Mouse (Mus musculus) embryo, embryonic 11.5 days (tissue): Measurements from ENCODE around the gene Gpr160.

Experiments used
- DNase-seq: peaks from one replicate; pipeline ENCODE4 v3.0.0-alpha.2; 2012; ENCODE audit warnings: low read depth, low spot score

The Gpr160 gene

DNA sequence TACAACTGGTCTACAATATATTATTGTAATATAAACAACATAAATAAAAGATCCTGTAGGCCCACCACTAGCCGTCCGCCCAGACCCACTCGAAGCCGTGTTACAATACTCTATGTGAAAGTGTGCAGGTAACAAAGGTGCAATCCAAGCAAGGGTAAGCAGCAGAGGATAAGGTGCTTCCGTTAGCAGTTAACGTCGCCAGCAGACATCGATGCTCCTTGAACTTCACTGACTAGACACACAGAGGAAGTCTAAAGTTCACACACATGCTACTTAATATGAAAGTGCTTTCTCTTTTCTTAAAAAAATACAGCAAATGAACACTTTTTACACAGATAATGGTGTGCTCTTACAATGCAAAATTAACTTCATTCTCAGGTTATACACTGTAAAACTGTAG lies 43.7 kb downstream of the Gpr160 start:
- DNase-seq: no peak

DNA sequence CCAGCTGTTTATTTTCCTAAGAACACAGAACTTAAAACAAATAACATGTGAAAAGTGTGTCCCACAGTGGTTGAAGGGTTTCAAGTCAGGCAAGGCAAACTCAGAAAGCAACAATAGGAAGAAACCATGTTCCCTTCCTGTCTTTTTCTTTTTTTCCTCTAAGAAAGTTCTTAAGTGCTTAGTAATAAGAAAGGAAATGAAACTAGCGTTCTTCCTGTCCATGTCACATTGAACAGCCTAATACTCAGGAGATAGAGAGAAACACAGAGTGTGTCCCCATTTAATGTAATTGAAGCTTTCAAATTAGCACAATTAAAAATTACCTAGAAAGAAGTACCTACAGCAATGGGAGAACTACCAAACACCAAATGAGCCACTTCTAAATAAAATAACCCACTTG lies 48.9 kb downstream of the Gpr160 start:
- DNase-seq: no peak

DNA sequence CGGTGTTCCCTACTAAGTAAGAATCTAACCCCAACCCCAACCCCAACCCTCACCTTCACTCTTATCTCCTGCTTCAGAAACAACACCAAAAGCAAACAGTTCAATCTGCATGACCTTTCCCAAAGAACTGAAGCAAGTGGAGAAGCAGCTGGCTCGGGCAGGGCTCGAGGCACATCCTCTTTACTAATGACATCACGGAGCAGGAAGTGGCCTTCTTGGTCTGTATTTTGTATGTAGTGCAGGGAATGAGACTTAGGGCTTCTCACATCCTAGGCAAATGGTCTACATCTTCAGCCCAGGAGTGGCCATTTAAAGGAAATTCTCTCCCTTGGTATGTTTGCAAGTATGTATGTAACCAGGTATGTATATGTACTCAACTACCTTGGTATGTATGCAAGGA lies 61.4 kb downstream of the Gpr160 start:
- DNase-seq: no peak

DNA sequence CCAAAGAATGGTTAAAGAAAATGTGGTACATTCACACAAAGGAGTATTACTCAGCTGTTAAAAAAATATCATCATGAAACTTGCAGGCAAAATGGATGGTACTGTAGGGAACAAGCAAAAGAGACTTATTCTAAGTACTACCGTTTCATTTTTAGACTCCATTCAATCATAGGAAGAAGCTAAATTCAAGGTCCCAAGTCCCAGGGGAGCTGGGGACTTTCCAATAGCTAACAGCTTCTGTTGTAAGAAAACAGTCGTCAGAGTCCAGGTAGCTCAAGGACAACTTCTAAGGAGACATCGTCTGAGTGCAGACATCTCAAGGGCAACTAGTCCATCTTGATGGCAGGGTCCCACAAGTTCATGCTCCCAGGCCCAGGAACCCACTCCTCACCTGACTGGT lies 71.9 kb downstream of the Gpr160 start:
- no peak for DNase-seq

DNA sequence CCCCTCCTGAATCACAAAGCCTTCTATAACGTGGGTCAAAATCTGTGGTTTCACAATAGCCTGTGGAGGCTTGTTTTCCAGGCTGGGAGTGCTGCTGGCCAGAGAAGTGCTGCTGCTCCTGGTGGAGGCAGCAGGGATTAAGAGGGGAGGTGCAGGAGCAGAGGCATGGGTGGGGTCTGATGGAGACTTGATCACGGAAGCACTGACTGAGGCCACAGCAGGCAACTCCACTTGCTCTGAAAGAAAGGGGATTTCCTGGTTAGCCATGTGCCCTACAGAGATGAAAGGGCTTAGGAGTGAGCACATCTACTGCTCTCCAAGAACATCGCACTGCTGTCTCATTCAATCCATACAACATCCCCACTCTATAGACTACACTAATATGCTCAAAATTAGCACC lies 74.1 kb downstream of the Gpr160 start:
- DNase-seq: no peak

DNA sequence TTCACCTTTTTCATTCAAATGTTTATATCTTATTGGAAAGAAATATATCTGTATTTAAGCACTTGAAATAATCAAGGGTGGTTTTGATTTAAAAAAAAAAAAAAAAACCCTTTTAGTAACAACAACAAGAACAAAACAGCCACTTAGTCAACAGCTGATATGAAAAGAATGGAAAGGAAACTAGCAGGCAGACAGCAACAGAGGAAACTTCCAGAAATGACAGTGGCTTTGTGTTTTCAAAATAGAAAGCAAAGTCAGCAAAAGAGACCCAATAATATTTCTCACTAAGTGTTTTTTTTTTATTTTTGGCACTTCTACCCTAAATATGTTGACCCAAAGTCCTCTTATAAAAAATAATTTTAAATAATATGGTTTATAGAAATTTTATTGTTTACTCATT lies 78.6 kb downstream of the Gpr160 start:
- DNase-seq: no peak
